Mouse (Mus musculus): Measurements from ENCODE around the gene Gm48551.

Gene Gm48551

DNA sequence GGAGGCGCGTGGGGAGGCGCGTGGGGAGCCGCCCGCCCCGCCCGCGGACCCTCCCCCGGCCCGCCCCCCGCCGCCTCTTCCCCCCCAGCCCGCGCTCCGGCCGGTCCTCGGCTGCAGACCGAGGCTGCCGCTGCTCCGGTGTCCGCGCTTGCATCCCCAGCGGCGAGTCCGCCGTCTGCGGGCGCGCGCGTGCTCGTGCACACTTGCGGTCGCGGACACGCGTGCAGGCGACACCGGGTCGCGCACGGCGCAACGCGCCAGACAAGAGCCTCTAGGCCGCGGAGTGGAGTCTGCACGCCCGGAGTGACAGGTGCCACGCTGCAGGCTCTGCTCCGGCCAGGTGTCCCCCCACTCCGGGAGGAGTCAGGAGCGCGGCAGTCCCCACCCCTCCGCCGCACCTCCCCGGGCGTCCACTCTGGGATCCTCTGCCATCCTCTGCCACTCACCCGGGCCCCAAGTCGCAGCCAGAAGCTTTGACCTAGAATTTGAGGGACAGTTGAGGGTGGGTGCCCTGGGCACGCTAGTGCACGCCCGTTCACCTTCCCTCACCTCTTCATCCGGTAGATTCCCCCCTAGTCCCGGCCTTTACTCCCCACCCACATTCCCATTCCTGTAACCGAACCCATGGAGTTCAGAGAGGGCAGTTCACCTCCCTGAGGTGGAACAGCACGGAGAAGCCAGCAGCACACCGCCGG, 46.7 kb downstream of the Gm48551 start:
- peak; percentile 67 to 81 for DNase-seq

DNA sequence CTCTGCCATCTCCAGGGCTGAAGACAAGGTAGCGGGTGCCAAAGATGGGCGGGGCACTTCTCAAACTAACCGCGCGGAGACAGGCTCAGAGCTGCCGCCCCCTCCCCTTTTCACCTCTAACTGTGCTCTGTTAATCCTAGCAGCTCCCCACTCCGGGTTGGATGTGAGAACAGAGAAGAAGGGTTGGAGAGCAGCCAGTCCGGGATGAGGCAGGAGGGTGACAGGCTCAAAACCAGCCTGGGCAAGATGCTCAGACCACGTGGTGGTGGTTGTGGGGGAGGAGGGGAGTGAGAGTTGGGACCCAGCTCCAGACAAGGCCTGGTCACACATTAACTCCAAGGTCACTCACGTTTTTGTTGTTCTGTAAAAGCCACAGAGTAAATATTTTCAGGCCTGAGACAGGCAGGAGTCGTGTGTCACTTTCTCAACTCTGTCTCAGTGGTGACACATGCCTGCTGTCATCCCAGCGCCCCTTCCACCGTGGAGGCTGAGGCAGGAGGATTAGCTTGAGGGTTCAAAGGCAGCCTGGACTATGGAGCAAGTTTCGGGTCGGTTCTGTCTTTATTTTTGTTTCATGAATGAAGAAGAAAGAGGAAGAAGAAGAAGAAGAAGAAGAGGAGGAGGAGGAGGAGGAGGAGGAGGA, 47.4 kb downstream of the Gm48551 start:
- peak; percentile 26 to 44 for DNase-seq

DNA sequence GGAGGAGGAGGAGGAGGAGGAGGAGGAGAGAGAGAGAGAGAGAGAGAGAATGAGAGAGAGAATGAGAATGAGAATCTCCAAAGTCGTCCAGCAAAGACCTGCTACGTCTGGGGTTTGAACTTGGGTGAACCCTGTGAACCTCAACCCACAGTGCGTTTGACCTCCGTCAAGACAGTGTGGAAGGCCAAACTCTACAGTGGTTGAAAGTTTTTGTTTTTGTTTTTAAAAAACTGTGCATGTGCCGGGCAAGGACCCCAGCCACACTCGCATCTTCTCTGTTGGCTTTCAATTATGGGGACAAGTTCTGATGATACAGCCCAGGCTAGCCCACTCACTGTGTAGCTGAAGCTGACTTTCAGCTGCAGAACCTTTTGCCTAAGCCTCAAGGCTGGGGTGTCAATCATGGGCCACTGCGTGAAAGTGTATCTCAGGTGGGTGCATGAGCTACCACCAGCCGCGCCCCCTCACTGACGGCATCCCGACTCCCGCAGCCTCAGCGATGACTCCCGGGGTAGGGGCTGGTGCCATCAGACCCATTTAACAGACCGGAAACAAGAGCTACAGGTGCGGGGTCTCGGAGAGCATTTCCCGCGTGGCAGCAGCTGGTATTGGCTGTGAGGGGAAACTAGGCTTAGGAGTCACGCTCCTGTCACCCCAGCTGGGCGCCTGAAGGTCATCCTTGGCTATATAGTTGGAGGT, 48.1 kb downstream of the Gm48551 start:
- peak in 1 of 2 experiments; percentile 5 for DNase-seq

DNA sequence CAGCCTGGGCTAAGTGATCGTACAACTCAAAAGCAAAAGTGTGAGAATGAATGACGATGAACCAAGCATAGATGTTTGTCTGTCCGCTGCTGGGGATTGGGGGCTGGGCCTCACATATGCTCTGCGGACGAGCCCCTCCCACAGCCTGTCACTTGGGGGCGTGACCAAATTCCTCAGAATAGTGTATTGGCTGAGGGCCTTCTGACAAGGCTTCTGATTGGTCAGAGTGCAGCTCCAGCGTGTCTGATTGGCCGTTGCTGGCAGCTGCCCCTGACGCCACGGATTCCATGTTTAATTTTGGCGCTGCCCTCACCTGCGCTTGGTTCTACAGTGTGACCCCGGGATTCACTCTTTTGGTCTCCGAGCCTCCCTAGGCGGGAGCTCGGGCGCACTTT, 48.6 kb downstream of the Gm48551 start:
- DNase-seq = peak; percentile 95 to 96

DNA sequence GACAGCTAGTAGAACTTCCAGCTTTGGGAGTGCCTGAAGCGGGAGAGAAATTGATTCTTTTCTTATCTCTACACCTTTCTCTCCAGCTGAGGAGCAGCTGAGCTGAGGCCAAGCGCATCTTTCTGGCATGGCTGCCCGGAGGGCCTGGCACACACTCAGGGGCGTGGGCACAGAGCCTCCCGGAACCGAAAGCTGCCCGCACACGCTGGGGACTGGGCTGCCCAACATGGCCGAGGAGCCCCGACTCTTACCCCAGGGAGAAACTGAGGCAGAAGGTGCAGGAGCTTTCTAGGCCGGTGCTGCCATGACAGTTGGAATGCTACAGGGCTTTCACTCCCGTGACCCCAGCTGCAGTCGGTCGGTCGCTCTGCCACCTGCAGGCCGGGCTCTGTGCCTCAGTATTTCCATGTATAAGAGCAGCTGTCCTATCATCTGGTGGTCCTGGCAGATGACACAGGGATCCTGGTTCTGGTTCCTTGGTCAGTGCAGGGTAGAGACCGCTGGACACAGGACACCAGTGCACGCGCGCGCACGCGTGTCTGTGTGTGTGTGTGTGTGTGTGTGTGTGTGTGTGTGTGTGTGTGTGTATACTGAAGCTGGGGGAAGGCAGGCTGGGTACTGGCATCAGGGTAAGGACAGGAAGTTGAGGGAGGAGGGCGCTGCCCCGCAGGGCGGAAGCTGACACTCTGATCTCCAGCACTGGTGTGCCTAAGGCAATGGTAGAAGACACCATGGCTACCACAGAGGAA, 49.4 kb downstream of the Gm48551 start:
- peak; percentile 65 to 79 for DNase-seq

DNA sequence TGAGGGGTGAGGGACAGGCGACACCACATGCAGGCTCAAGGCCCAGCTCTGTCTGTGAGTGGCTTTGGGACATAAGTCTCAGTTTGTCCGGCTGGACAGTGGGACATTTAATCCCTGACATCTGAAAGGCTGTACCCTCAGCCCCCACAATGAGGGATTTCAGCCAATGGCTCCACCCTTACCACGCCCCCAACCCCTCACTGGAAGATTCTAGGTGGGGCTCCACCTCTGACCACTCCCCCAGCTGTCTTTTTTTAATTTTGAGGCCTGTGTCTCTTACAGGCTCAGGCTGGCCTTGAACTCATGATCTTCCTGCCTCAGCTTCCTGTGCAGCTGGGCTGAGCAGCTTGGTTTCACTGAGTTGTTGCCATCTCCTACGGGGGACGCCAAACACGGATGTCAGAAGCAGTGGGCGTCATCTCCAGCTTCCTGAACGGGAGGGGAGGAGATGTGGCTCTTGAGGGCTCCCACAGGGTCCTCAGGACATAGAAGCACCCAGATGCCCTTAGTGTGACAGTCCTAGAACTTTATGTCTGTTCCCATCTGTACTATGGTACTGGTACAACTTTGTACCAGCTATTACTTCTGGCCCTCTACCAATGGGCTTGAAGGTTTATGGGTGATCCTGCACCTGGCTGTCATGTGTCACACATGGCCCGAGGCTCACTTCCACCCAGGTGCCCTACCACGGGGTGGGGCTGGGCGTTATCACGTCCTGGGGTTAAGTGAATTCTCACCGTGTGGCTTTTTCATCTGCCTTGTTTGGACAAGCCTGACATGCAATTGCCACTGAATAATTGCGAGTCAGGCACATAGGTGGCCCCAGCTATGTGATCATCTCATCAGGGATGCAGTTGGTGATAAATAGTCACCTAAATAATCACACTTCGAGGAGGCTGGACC, 50.3 kb downstream of the Gm48551 start:
- peak; percentile 41 to 50 for DNase-seq

DNA sequence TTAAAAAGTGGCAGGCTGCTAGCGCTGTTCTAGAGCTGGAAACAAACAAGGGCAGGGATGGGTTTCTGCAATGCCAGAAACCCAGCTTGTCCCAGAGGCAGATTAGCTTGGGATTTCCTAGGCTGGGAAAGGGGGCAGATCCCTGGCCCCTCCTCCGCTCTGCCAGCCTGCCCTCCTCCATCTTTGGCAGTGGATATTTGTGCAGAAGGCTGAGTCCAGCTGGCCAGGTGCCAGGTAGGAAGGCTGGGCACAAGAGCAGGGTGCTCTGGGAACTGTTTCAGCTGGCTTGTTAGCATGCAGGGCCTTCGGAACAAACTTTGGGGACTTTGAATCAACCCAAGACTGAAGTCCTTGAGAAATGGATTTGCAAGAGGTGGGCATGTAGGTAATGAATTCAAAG, 51.2 kb downstream of the Gm48551 start:
- peak; percentile 73 to 84 for DNase-seq

DNA sequence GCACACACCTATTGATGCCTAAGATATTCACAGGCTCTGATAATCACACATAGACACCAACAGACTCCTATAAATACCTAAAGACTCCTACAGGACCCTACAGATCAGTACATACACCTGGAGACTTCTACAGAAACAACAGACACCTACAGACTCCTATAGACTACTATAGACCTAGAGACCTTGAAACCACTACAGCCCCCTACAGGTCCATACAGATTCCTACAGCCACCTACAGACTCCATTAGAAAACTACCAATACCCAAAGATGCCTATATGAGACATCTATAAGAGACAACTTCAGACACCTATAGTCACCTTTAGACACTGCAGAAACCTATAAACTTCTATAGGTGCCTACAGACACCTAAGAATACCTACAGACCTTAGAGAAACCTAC, 56.8 kb downstream of the Gm48551 start:
- DNase-seq = no peak
